Mouse (Mus musculus): ENCODE results near the gene Dtx3. TPM values are rescaled to one million over a fixed set of nuclear protein-coding genes. Genes with fewer than 3 reads are reported as not detected.

Dtx3 gene
- polyA plus RNA-seq, 1 experiment = 49.8 TPM

GRCm38 (mm10) chr10:127187371-127188078, 8.0 kb downstream of the Dtx3 start:
- H3K9me3 ChIP-seq (replicated peaks; ENCODE audit: control insufficient read depth, insufficient read depth, low read length, poor library complexity, severe bottlenecking) = no peaks in the 10 kb centered on the region
- peak overlapping the region; percentile 93 for H3K9ac ChIP-seq (ENCODE audit: low read depth, poor library complexity, severe bottlenecking)
- TF ChIP-seq EP300 (IDR thresholded peaks at IDR 0.05; ENCODE audit: insufficient read depth, low read depth, low read length) = no peak
- TF ChIP-seq CTCF (IDR thresholded peaks at IDR 0.05; ENCODE audit: low read depth, low read length) = no peak
- no peak for TF ChIP-seq POLR2A (IDR thresholded peaks at IDR 0.05; ENCODE audit: insufficient read depth, low read length)
- peak overlapping the region; percentile 89 for H3K4me3 ChIP-seq (ENCODE audit: low read depth, low read length)
- no peak overlapping the region for H3K27ac ChIP-seq (ENCODE audit: insufficient read depth, low read length)
- peaks cover 6% of the 10 kb centered on the region for H3K4me1 ChIP-seq (ENCODE audit: control insufficient read depth, insufficient read depth, low read length)
- no peaks in the 10 kb centered on the region for H3K27me3 ChIP-seq (ENCODE audit: control insufficient read depth, insufficient read depth, low read length, poor library complexity, severe bottlenecking)
- H3K36me3 ChIP-seq (ENCODE audit: control insufficient read depth, insufficient read depth, low read length, poor library complexity, severe bottlenecking) = no peaks in the 10 kb centered on the region

DNA sequence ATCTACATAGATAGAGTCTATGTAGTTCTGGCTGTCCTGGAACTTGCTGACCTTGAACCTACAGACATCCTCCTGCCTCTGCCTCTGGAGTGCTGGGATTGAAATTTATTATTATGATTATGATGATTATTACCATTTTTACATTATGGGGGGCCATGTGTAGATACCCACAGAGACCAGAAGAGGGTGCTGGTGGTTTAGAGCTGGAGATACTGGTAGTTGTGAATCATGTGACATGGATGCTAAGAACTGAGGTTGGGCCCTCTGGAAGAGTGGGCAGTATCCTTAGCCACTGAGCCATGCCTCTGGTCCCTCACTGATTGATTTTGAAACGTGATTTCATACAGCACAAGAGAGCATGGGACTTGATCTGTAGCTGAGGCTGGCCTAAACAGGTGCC, 9.1 kb downstream of the Dtx3 start:
- Histone ChIP-seq H3K36me3 (ENCODE audit: control insufficient read depth, insufficient read depth, low read length, poor library complexity, severe bottlenecking) (no peaks in the 10 kb centered on the region), H3K9ac (ENCODE audit: low read depth, poor library complexity, severe bottlenecking) (no peak overlapping the region), H3K27me3 (ENCODE audit: control insufficient read depth, insufficient read depth, low read length, poor library complexity, severe bottlenecking) (no peaks in the 10 kb centered on the region), H3K9me3 (replicated peaks; ENCODE audit: control insufficient read depth, insufficient read depth, low read length, poor library complexity, severe bottlenecking) (no peaks in the 10 kb centered on the region), H3K27ac (ENCODE audit: insufficient read depth, low read length) (no peak overlapping the region), H3K4me3 (ENCODE audit: low read depth, low read length) (no peak overlapping the region), H3K4me1 (ENCODE audit: control insufficient read depth, insufficient read depth, low read length) (peaks cover 6% of the 10 kb centered on the region)
- no peak for TF ChIP-seq CTCF (IDR thresholded peaks at IDR 0.05; ENCODE audit: low read depth, low read length)
- no peak for TF ChIP-seq POLR2A (IDR thresholded peaks at IDR 0.05; ENCODE audit: insufficient read depth, low read length)
- TF ChIP-seq EP300 (IDR thresholded peaks at IDR 0.05; ENCODE audit: insufficient read depth, low read depth, low read length) = no peak

- H3K4me1 ChIP-seq (ENCODE audit: control insufficient read depth, insufficient read depth, low read length) = peaks cover 6% of the 10 kb centered on the region
- no peak overlapping the region for H3K27ac ChIP-seq (ENCODE audit: insufficient read depth, low read length)
- H3K4me3 ChIP-seq (ENCODE audit: low read depth, low read length) = no peak overlapping the region
- no peak for TF ChIP-seq POLR2A (IDR thresholded peaks at IDR 0.05; ENCODE audit: insufficient read depth, low read length)
- TF ChIP-seq CTCF (IDR thresholded peaks at IDR 0.05; ENCODE audit: low read depth, low read length) = no peak
- TF ChIP-seq EP300 (IDR thresholded peaks at IDR 0.05; ENCODE audit: insufficient read depth, low read depth, low read length) = no peak
- no peaks in the 10 kb centered on the region for H3K36me3 ChIP-seq (ENCODE audit: control insufficient read depth, insufficient read depth, low read length, poor library complexity, severe bottlenecking)
- H3K27me3 ChIP-seq (ENCODE audit: control insufficient read depth, insufficient read depth, low read length, poor library complexity, severe bottlenecking) = no peaks in the 10 kb centered on the region
- no peak overlapping the region for H3K9ac ChIP-seq (ENCODE audit: low read depth, poor library complexity, severe bottlenecking)
- no peaks in the 10 kb centered on the region for H3K9me3 ChIP-seq (replicated peaks; ENCODE audit: control insufficient read depth, insufficient read depth, low read length, poor library complexity, severe bottlenecking)
Measured at GRCm38 (mm10) chr10:127185506-127185905, 10.0 kb downstream of the Dtx3 start.

GRCm38 (mm10) chr10:127185101-127185500, 10.4 kb downstream of the Dtx3 start:
- Histone ChIP-seq H3K9ac (ENCODE audit: low read depth, poor library complexity, severe bottlenecking) (no peak overlapping the region), H3K4me1 (ENCODE audit: control insufficient read depth, insufficient read depth, low read length) (peaks cover 6% of the 10 kb centered on the region), H3K9me3 (replicated peaks; ENCODE audit: control insufficient read depth, insufficient read depth, low read length, poor library complexity, severe bottlenecking) (no peaks in the 10 kb centered on the region), H3K27me3 (ENCODE audit: control insufficient read depth, insufficient read depth, low read length, poor library complexity, severe bottlenecking) (no peaks in the 10 kb centered on the region), H3K36me3 (ENCODE audit: control insufficient read depth, insufficient read depth, low read length, poor library complexity, severe bottlenecking) (no peaks in the 10 kb centered on the region), H3K4me3 (ENCODE audit: low read depth, low read length) (no peak overlapping the region), H3K27ac (ENCODE audit: insufficient read depth, low read length) (no peak overlapping the region)
- TF ChIP-seq POLR2A (IDR thresholded peaks at IDR 0.05; ENCODE audit: insufficient read depth, low read length) (no peak), EP300 (IDR thresholded peaks at IDR 0.05; ENCODE audit: insufficient read depth, low read depth, low read length) (no peak), CTCF (IDR thresholded peaks at IDR 0.05; ENCODE audit: low read depth, low read length) (no peak)

DNA sequence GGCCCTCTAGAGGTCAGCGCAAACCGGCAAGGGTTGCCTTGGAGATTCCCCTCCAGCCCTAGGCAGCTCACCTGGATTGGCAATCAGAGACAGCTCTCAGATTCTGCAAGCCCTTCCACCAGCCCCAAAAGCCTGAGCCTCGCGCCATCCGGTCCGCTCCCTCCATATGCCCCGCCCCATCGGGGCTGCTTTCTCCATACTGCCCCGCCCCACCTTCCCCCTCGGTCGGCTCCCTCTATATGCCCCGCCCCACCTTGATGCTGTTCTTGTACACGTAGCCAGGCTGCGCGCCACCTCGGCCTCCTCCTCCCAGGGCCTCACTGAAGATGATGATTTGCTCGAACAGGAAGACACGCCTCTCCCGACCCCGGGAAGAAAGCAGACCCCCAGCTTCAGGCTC, 11.8 kb downstream of the Dtx3 start:
- Histone ChIP-seq H3K27ac (ENCODE audit: insufficient read depth, low read length) (peak overlapping the region; percentile 34), H3K9me3 (replicated peaks; ENCODE audit: control insufficient read depth, insufficient read depth, low read length, poor library complexity, severe bottlenecking) (no peaks in the 10 kb centered on the region), H3K36me3 (ENCODE audit: control insufficient read depth, insufficient read depth, low read length, poor library complexity, severe bottlenecking) (no peaks in the 10 kb centered on the region), H3K27me3 (ENCODE audit: control insufficient read depth, insufficient read depth, low read length, poor library complexity, severe bottlenecking) (no peaks in the 10 kb centered on the region), H3K9ac (ENCODE audit: low read depth, poor library complexity, severe bottlenecking) (0 out of 2 replicates have a peak overlapping the region, but pooled peaks have one; percentile 5), H3K4me3 (ENCODE audit: low read depth, low read length) (peak overlapping the region; percentile 49), H3K4me1 (ENCODE audit: control insufficient read depth, insufficient read depth, low read length) (peaks cover 7% of the 10 kb centered on the region)
- 0 out of 2 replicates have a peak, but pooled peaks have one; percentile 5 for TF ChIP-seq EP300 (IDR thresholded peaks at IDR 0.05; ENCODE audit: insufficient read depth, low read depth, low read length)
- TF ChIP-seq CTCF (IDR thresholded peaks at IDR 0.05; ENCODE audit: low read depth, low read length) = no peak
- no peak for TF ChIP-seq POLR2A (IDR thresholded peaks at IDR 0.05; ENCODE audit: insufficient read depth, low read length)

- no peak overlapping the region for H3K27ac ChIP-seq (ENCODE audit: insufficient read depth, low read length)
- no peak overlapping the region for H3K9ac ChIP-seq (ENCODE audit: low read depth, poor library complexity, severe bottlenecking)
- TF ChIP-seq CTCF (IDR thresholded peaks at IDR 0.05; ENCODE audit: low read depth, low read length) (no peak), POLR2A (IDR thresholded peaks at IDR 0.05; ENCODE audit: insufficient read depth, low read length) (no peak), EP300 (IDR thresholded peaks at IDR 0.05; ENCODE audit: insufficient read depth, low read depth, low read length) (no peak)
- no peaks in the 10 kb centered on the region for H3K9me3 ChIP-seq (replicated peaks; ENCODE audit: control insufficient read depth, insufficient read depth, low read length, poor library complexity, severe bottlenecking)
- no peak overlapping the region for H3K4me3 ChIP-seq (ENCODE audit: low read depth, low read length)
- H3K4me1 ChIP-seq (ENCODE audit: control insufficient read depth, insufficient read depth, low read length) = peaks cover 7% of the 10 kb centered on the region
- no peaks in the 10 kb centered on the region for H3K36me3 ChIP-seq (ENCODE audit: control insufficient read depth, insufficient read depth, low read length, poor library complexity, severe bottlenecking)
- H3K27me3 ChIP-seq (ENCODE audit: control insufficient read depth, insufficient read depth, low read length, poor library complexity, severe bottlenecking) = no peaks in the 10 kb centered on the region; the same call in 1 of the 2 replicates
Measured at GRCm38 (mm10) chr10:127182624-127183023, 12.9 kb downstream of the Dtx3 start.
